Mouse (Mus musculus) heart, embryonic 11.5 days (tissue): ENCODE results near the gene Ntn1. TPM values are rescaled to one million over a fixed set of nuclear protein-coding genes. Genes with fewer than 3 reads are reported as not detected.
A peak's percentile ranks its signal among the peaks of the same experiment; 100 is the strongest.

ENCODE experiments used
- ATAC-seq: fragments of 200-750 bp; cut with Nextera tagmentation; replicated peaks from 2 replicates; pipeline ENCODE4 v1.8.0; 2017; ENCODE audit warnings: moderate library complexity; ENCODE audit not compliant: insufficient number of reproducible peaks, low FRiP score, low TSS enrichment
- H3K27ac ChIP-seq: fragments of 300-500 bp; sonication (generic); 2 replicates; pipeline ENCODE4 v1.5.1; 2014; ENCODE audit warnings: mild to moderate bottlenecking, low read depth, low read length
- H3K27me3 ChIP-seq: fragments of 300-500 bp; sonication (generic); 2 replicates; pipeline ENCODE4 v1.6.1; 2014; ENCODE audit warnings: mild to moderate bottlenecking, low read length, mixed read lengths; ENCODE audit not compliant: control insufficient read depth, insufficient read depth
- H3K36me3 ChIP-seq: fragments of 300-500 bp; sonication (generic); 2 replicates; pipeline ENCODE4 v1.6.1; 2014; ENCODE audit warnings: mild to moderate bottlenecking, low read length, moderate library complexity, mixed read lengths; ENCODE audit not compliant: control insufficient read depth, insufficient read depth
- H3K4me1 ChIP-seq: fragments of 300-500 bp; sonication (generic); 2 replicates; pipeline ENCODE4 v1.6.1; 2014; ENCODE audit warnings: low read length; ENCODE audit not compliant: control insufficient read depth, insufficient read depth
- H3K4me2 ChIP-seq: fragments of 300-500 bp; sonication (generic); 2 replicates; pipeline ENCODE4 v1.6.1; 2014; ENCODE audit warnings: mild to moderate bottlenecking, moderate library complexity
- H3K4me3 ChIP-seq: fragments of 300-500 bp; sonication (generic); 2 replicates; pipeline ENCODE4 v1.5.1; 2014; ENCODE audit warnings: low read depth, low read length
- H3K9ac ChIP-seq: fragments of 300-500 bp; sonication (generic); 2 replicates; pipeline ENCODE4 v1.6.1; 2014; ENCODE audit warnings: mild to moderate bottlenecking, low read depth, low read length, moderate library complexity
- H3K9me3 ChIP-seq: fragments of 300-500 bp; sonication (generic); replicated peaks from 2 replicates; pipeline ENCODE4 v1.6.1; 2016; ENCODE audit warnings: low read length; ENCODE audit not compliant: control insufficient read depth
- WGBS: fragments of 180-500 bp; shearing (Covaris S2); extraction: QIAGEN DNeasy Blood & Tissue Kit; methylation state at CpG from one replicate; pipeline ENCODE4 v1.1.7; 2014; ENCODE audit not compliant: insufficient replicate concordance; 5-methylcytosine and 5-hydroxymethylcytosine counted together
- polyA plus RNA-seq: library from polyadenylated mRNA; unstranded; fragments of >200 nt; fragmentation: Nextera tagmentation; extraction: Ambion mirVana; gene quantifications from 2 replicates; pipeline ENCODE4 v1.2.1, GENCODE M21; 2014

Ntn1 gene
- polyA plus RNA-seq, 1 experiment from 2014 or later: 6.8 TPM

GRCm38 (mm10) chr11:68383519-68383918, 17.1 kb downstream of the Ntn1 start:
- Histone ChIP-seq H3K9ac (no peak overlapping the region), H3K4me1 (peaks cover 15% of the 10 kb centered on the region)
- whole genome bisulfite sequencing: 9% methylated on average over 10 of the region's 10 CpGs

GRCm38 (mm10) chr11:68381833-68382232, 18.8 kb downstream of the Ntn1 start:
- 80% methylated on average over 1 of the region's 1 CpGs for WGBS
- Histone ChIP-seq H3K9me3 (no peaks in the 10 kb centered on the region), H3K9ac (no peak overlapping the region), H3K27ac (no peak overlapping the region), H3K36me3 (no peaks in the 10 kb centered on the region), H3K27me3 (peaks cover 63% of the 10 kb centered on the region), H3K4me1 (peaks cover 15% of the 10 kb centered on the region), H3K4me2 (no peak overlapping the region), H3K4me3 (no peak overlapping the region)
- ATAC-seq: no peak

More at GRCm38 (mm10) chr11:68383519-68383918, 17.1 kb downstream of the Ntn1 start:
- Histone ChIP-seq H3K27ac (no peak overlapping the region), H3K4me2 (peak overlapping the region; percentile 66), H3K36me3 (no peaks in the 10 kb centered on the region), H3K9me3 (no peaks in the 10 kb centered on the region), H3K27me3 (peaks cover 74% of the 10 kb centered on the region), H3K4me3 (peak overlapping the region; percentile 66)
- no peak for ATAC-seq

- no peak for ATAC-seq
- Histone ChIP-seq H3K27ac (no peak overlapping the region), H3K4me1 (peaks cover 14% of the 10 kb centered on the region), H3K9ac (no peak overlapping the region), H3K36me3 (no peaks in the 10 kb centered on the region), H3K9me3 (no peaks in the 10 kb centered on the region), H3K4me2 (no peak overlapping the region), H3K27me3 (peaks cover 59% of the 10 kb centered on the region), H3K4me3 (no peak overlapping the region)
- 72% methylated on average over 9 of the region's 9 CpGs for WGBS
These were observed 19.3 kb downstream of the Ntn1 start for GRCm38 (mm10) chr11:68381318-68381717.

- no peak overlapping the region for H3K9ac ChIP-seq
These were observed 21.5 kb downstream of the Ntn1 start for GRCm38 (mm10) chr11:68378946-68379764.

GRCm38 (mm10) chr11:68378419-68378818, 22.2 kb downstream of the Ntn1 start:
- H3K27ac ChIP-seq: no peak overlapping the region
- H3K4me1 ChIP-seq: peaks cover 14% of the 10 kb centered on the region
- no peak overlapping the region for H3K4me3 ChIP-seq
- no peak for ATAC-seq
- H3K9me3 ChIP-seq: no peaks in the 10 kb centered on the region
- WGBS: 28% methylated on average over 5 of the region's 5 CpGs
- no peak overlapping the region for H3K4me2 ChIP-seq
- H3K9ac ChIP-seq: no peak overlapping the region
- H3K36me3 ChIP-seq: no peaks in the 10 kb centered on the region
- H3K27me3 ChIP-seq: peaks cover 41% of the 10 kb centered on the region

More at GRCm38 (mm10) chr11:68378946-68379764, 21.5 kb downstream of the Ntn1 start:
- peaks cover 42% of the 10 kb centered on the region for H3K27me3 ChIP-seq
- H3K4me3 ChIP-seq: 0 out of 2 replicates have a peak overlapping the region, but pooled peaks have one; percentile 3
- H3K27ac ChIP-seq: no peak overlapping the region
- ATAC-seq: no peak
- peaks cover 9% of the 10 kb centered on the region for H3K4me1 ChIP-seq
- 25% methylated on average over 16 of the region's 16 CpGs for WGBS
- no peaks in the 10 kb centered on the region for H3K36me3 ChIP-seq
- H3K9me3 ChIP-seq: no peaks in the 10 kb centered on the region
- H3K4me2 ChIP-seq: 0 out of 2 replicates have a peak overlapping the region, but pooled peaks have one; percentile 14

- no peak for ATAC-seq
- H3K9me3 ChIP-seq: no peaks in the 10 kb centered on the region
- H3K4me3 ChIP-seq: no peak overlapping the region
- H3K4me1 ChIP-seq: peaks cover 13% of the 10 kb centered on the region
- H3K27me3 ChIP-seq: peaks cover 7% of the 10 kb centered on the region
- no peak overlapping the region for H3K27ac ChIP-seq
- no peak overlapping the region for H3K4me2 ChIP-seq
- WGBS: 55% methylated on average over 10 of the region's 10 CpGs
- H3K36me3 ChIP-seq: no peaks in the 10 kb centered on the region
- no peak overlapping the region for H3K9ac ChIP-seq
These were observed 27.5 kb downstream of the Ntn1 start for GRCm38 (mm10) chr11:68373105-68373504.

GRCm38 (mm10) chr11:68371609-68372008, 29.0 kb downstream of the Ntn1 start:
- no peaks in the 10 kb centered on the region for H3K36me3 ChIP-seq
- H3K4me3 ChIP-seq: no peak overlapping the region
- H3K4me1 ChIP-seq: peaks cover 13% of the 10 kb centered on the region
- no peak overlapping the region for H3K4me2 ChIP-seq
- H3K27me3 ChIP-seq: peaks cover 4% of the 10 kb centered on the region; the same call in 1 of the 2 replicates
- ATAC-seq: no peak
- H3K9ac ChIP-seq: no peak overlapping the region
- 77% methylated on average over 11 of the region's 11 CpGs for WGBS
- H3K9me3 ChIP-seq: no peaks in the 10 kb centered on the region
- H3K27ac ChIP-seq: no peak overlapping the region

- H3K27me3 ChIP-seq: no peaks in the 10 kb centered on the region
- no peak for ATAC-seq
- H3K27ac ChIP-seq: no peak overlapping the region
- H3K4me1 ChIP-seq: peaks cover 6% of the 10 kb centered on the region
- no peaks in the 10 kb centered on the region for H3K36me3 ChIP-seq
- H3K9ac ChIP-seq: no peak overlapping the region
- H3K9me3 ChIP-seq: no peaks in the 10 kb centered on the region
- no peak overlapping the region for H3K4me2 ChIP-seq
- H3K4me3 ChIP-seq: no peak overlapping the region
- 73% methylated on average over 8 of the region's 8 CpGs for WGBS
These were observed 43.7 kb downstream of the Ntn1 start for GRCm38 (mm10) chr11:68356901-68357300.

GRCm38 (mm10) chr11:68355561-68355960, 45.1 kb downstream of the Ntn1 start:
- no peak overlapping the region for H3K27ac ChIP-seq
- H3K4me2 ChIP-seq: no peak overlapping the region
- no peak overlapping the region for H3K9ac ChIP-seq
- no peaks in the 10 kb centered on the region for H3K9me3 ChIP-seq
- no peak for ATAC-seq
- no peak overlapping the region for H3K4me3 ChIP-seq
- 72% methylated on average over 8 of the region's 8 CpGs for WGBS
- peaks cover 10% of the 10 kb centered on the region for H3K4me1 ChIP-seq
- no peaks in the 10 kb centered on the region for H3K36me3 ChIP-seq
- H3K27me3 ChIP-seq: no peaks in the 10 kb centered on the region
